Mouse (Mus musculus): ENCODE results near the gene Cdh1.

The Cdh1 gene

DNA sequence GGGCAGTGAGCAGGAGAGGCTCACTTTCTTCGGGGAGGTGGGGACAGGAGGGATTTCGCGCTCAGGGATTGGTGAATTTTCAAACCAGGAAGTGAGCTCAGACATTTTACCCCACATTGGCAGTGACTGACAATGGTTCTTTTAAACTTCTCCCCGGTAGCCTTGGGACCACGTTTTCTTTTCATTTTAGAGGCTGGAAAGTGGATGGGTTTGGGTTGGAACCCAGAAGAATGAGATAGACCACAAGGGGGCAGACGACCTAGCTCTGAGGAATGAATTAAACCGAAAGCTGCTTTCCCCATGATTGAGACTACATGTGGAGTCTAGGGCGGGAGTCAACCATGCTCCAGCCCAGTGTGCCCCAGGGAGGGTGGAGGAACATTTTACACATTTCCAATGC lies 71.7 kb downstream of the Cdh1 start:
- no peak for DNase-seq

DNA sequence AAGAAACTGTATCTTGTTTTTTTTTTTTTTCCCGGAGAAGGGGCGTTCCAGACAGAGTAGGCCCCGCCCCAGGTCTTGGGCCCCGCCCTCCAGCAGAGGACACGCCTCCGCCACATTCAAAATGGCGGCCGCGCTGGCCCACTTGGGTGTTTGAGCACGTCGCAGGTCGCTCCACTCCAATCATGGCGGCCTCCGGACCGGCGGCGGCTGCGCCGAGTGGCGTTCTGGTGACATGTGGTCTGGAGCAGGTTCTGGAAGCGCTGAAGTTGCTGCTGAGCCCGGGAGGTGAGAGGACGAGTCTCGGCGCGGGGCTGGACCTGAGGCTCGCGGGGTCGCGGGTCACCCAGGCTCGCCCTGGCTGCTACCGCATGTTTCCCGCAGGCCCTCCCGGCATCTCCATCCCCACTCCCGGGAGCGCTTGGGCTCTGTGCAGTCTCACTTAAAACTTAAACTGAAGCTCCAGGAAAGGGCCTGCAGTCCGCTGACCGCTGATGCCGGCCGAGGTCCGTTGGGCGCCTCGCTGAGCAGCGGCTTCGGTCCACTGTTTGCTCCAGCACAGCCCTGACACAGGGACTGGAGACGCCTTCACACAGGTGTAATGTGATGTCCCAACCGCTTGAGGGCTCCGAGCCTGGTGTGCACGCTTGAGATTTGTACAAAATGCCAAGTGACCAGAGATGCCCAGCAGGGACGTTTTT lies 80.0 kb downstream of the Cdh1 start, which contains the start of gene Tango6:
Gene Tango6, plus strand, starts transcription at position 98 of the 698 bp plus-strand sequence.
- DNase-seq: peak; percentile 93 to 94

DNA sequence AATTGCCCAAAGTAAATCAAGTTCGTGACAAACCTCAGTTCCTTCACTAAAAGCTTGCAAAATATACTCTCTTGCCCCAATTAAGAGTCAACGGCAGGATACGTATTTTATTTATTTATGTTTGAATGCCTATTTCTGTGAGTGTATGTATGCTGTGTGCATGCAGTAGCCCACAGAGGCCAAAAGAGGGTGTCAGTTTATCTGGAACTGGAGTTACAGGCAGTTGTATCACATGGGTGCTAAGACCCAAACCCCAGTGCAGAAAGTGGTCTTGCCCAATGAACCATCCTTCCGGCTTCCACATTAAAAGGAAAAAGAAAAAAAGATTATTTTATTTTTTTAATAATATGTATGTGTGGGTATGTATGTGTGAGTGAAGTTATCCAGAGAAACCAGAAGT lies 81.2 kb downstream of the Cdh1 start:
- no peak for DNase-seq

DNA sequence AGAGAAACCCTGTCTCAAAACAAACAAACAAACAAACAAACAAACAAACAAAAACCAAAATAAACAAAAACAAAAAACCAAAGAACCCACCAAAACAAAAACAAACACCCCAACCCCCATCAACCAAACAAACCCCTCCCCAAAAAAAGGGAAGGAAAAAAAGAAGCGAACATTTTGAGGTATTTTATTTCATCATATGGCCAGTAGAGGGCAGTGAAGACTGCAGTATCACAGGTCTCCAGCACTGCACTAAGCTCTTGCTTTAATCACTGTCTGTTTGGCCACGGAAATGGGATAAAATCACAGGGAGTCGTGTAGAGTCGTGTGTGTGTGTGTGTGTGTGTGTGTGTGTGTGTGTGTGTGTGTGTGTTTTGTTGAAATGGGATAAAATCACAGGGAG lies 84.3 kb downstream of the Cdh1 start:
- DNase-seq: no peak

DNA sequence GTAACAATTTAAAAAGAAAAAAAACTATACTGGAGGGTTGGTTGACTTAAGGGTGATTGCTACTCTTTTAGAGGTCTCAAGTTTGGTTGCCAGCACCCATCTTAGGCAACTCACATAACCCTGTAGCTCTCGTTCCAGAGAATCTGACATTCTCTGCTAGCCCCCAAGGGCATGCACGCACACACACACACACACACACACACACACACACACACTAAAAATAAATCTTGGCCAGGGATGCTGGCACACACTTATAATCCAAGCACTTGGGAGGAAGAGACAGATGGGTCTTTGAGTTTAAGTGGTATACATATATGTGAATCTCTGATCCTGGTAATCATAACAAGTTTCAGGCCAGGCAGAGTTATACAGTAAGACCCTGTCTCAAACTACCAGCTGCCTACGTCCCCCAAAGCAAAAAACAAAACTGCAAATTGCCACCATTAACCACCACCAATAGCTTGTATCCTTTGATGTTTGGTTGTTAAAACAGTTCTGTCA lies 94.6 kb downstream of the Cdh1 start:
- DNase-seq: no peak

DNA sequence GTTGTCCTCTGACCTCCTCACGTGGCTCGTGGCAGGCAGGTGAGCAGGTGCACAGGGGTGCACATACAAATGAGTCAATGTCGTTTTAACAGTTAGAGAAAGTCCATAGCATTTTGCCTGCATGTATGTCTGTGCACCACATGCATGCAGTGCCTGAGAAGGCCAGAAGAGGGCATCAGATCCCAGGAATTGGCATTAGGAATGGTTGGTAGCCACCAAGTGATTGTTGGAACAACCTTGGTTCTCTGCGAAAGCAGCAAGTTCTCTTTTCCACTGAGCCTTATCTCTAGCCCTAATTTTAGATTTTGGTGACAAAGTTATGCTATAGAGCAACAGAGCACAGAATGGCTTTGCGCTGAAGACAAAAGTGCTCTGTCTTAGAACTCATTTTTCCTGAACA lies 96.4 kb downstream of the Cdh1 start:
- peak; percentile 64 to 83 for DNase-seq

DNA sequence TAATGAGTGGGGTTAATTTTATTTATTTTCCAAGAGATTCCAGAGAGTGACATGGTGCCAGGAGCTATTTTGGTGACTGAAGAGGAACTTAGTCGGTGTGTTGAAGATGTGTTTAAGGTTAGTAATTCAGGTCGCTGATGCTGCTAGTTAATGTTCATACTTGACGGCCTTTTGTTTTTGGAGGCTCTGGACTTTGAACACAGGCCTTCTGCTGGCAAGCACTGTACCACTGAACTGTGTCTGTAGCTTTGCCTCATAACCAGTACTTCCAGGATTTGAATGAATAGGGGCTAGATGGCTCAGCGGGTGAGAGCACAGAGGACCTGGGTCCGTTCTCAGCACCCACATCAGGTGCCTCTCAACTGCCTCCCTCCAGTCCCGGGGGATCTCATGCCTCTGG lies 97.0 kb downstream of the Cdh1 start:
- DNase-seq: no peak

DNA sequence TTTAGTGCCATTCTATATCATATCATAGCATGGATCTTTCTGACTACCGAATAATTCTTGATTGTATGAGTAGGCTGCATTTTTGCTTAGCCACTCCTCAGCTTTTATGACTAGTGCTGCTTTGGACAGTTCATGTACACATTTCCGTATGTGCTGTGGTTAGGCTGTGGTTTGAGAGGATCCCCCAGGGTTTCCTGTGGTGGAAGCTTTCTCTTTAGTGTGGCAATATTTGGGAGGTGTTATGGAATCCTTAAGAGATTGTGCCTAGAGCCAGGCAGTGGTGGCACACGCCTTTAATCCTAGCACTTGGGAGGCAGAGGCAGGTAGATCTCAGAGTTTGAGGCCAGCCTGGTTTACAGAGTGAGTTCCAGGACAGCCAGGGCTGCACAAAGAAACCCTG lies 98.2 kb downstream of the Cdh1 start:
- DNase-seq: no peak

DNA sequence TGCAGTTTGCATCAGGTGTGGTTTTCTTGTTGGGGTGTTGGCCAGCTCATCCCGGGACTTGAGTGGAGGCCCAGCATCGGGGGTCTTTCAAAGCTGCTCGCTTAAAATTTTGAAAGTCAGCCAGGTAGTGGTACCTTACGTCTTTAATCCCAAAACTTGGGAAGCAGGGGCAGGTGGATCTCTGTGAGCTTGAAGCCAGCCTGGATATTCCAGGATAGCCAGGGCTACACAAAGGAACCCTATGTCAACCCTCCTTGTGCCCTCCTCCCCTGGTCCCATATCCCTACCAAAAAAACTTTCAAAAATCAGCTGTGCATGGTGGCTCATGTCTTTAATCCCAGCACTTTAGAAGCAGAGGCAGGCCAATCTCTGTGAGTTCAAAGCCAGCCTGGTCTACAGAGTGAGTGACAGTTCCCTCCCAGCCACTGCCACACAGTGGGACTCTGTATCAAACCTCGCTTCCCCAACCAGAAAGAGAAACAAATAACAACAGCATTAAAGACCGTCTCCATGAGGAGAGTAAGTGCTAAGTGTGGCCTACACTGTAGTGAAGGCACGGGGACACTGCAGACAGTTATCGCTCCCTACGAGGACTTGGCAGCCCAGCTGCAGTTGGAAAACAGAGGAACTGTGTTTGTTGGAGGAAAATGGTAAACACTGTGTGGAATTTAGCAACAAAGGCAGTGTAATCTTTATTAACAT lies 101.2 kb downstream of the Cdh1 start:
- DNase-seq: peak in 1 of 2 experiments; percentile 73

DNA sequence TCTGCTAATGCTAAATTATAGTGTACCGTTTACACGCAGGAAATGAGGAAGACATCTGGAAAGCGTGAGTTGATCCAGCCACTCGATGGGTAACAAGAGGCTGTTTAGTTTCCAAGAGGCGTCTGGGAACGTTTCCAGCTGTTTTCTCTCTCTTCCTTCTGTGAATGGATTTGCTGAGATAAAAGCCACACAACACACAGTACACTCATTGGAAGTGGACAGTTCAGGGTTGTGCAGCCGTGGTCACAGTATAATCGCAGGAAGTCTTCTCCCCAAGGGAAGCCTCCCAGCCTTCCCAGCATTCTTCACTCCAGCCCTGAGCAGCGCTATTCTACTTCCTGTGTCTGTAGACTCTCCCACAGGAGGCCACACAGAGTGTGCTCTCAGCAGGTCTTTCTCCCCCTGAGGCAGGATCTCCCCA lies 101.8 kb downstream of the Cdh1 start:
- peak; percentile 85 to 89 for DNase-seq

DNA sequence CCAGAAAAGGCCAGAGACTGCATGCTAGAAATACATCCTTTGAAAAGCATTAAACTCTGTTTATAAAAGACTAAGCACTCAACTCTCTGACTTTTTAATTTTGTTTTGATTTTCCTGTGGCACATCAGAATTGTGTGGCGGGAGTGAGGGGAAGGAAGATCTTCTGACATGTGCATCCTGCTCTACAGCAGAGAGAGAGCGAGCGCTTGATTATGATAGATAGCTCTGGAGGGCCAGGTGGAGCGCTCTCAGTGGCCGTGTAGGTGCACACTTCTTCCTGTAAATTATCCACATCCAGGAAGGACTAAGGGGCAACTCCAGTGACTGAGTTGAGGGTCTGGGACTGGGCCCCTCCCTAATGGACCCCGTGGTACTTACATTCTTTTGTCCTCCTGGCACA lies 103.0 kb downstream of the Cdh1 start:
- peak in 1 of 2 experiments; percentile 38 for DNase-seq

DNA sequence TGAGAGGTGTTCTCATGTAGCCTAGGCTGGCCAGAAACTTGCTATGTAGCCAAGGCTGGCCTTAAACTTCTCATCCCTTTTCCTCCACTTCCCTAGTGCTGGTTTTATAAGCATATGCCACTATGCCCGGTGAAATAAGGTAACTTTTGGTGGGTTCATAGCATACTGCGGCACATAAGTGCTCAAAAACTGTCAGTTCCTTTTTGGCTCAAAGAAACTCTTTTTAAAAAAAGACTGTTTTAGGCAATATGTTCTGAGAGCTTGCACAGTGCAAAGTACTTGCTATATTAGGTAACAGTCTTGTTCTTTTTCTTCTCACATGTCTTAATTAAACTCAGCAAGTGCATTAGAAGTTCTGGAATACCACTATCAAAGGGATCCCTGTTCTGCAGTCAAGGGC lies 106.9 kb downstream of the Cdh1 start:
- no peak for DNase-seq

DNA sequence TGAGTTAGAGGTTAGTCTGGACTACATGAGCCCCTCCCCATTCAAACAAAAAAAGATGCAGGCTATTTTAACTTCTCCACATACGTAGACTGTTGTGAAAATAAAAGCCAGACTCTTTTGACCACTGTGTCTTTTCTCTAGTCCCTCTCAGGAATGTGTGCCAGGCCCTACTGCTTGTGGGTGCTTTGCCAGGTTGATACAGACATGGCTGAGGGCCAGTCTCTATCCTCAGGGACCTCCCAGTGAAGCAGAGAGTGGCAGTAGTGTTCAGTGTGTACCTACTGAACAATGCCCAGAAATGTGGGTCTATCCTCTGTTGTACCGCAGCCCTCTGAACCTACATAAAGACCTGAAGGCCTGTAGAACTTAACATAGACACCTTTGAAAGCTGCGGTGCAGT lies 109.3 kb downstream of the Cdh1 start:
- DNase-seq: no peak

DNA sequence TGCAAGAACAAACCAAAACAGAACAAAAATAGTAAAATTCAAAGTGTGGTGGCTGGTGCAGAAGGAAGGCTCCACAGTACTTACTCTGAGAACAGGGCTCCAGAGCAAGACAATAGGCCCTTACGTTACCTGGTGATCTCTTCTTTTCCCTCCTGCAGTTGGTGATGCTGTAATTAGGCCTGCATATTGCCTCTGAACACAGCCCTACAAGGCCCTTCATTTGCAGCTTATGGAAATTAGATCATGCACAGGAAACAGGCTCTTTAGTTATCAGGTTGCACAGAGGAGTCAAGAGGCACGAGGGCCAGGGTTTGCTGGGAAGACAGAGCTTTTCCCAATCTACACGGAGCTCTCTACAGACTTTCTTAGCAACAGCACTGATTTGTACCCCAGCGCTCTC lies 111.1 kb downstream of the Cdh1 start:
- no peak for DNase-seq

DNA sequence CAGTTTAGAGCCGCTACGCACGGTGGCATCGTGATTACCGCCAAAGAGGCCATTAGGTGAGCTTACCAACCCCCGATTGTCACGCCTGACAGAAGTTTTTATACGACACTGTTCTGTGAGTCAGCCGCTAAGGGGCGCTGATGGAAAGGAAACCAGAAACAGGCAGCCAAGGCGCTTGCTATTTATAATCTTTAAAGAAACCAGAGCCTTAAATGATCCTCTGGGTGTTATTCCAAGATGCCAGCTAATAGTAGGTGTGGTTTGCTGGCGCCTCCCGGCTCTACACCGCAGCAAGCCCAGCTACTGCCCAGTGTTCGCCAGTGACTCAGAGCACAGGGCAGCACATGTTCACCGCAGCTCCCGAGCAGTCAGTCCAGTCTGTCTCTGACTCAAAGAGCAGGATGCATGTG lies 114.9 kb downstream of the Cdh1 start:
- peak; percentile 75 to 86 for DNase-seq
